12 mouse cellular contexts compared by ENCODE assay signal in genomic region chr2:36023291-36023690, GRCm38 (mm10). TPM values are rescaled to one million over a fixed set of nuclear protein-coding genes. Genes with fewer than 3 reads are reported as not detected.
DNase-seq lines count a peak whose midpoint lies in the region; ATAC-seq lines count a peak whose summit lies in the region.
"Had no signal": no experiment of that assay in that cellular context is flagged by ENCODE, and none has a peak within 500 bp of the region (broad histone marks: within the 10 kb centered on the region; RNA-seq: fewer than 3 reads in every experiment).

No protein-coding gene starts in this region.

- no peak for ATAC-seq in forebrain, embryonic 14.5 days

- no peaks in the 10 kb centered on the region for H3K9me3 ChIP-seq in forebrain, embryonic 14.5 days (replicated peaks; ENCODE audit: control insufficient read depth, low read length)
- H3K9me3 ChIP-seq: limb, embryonic 10.5 days had no signal

- no peaks in the 10 kb centered on the region for H3K36me3 ChIP-seq in forebrain, embryonic 14.5 days (ENCODE audit: control insufficient read depth, insufficient read depth, low read length)
- H3K36me3 ChIP-seq: limb, embryonic 10.5 days had no signal

- H3K4me3 ChIP-seq in forebrain, embryonic 14.5 days (ENCODE audit: low read depth, low read length) = no peak overlapping the region
- H3K4me3 ChIP-seq: limb, embryonic 10.5 days; megakaryocyte, embryonic 14.5 days had no signal

- no peaks in the 10 kb centered on the region for H3K27me3 ChIP-seq in forebrain, embryonic 14.5 days (replicated peaks; ENCODE audit: control insufficient read depth, insufficient read depth, low read length)

- no peaks in the 10 kb centered on the region for H3K4me1 ChIP-seq in forebrain, embryonic 14.5 days (ENCODE audit: control insufficient read depth, insufficient read depth, low read length)

- DNase-seq in ES-CJ7 (ENCODE audit: low read depth, low spot score) = peak; percentile 91
- peak; percentile 74 for DNase-seq in adrenal gland, adult 2 months
- DNase-seq in heart, postnatal 10 days = peak; percentile 54 to 59
- peak; percentile 67 to 77 for DNase-seq in kidney, postnatal 4 days
- no peak for DNase-seq in layer of hippocampus, postnatal 25 days (ENCODE audit: extremely low spot score in 1 of 2, low spot score in 1 of 2)
- DNase-seq in urinary bladder, postnatal 25 days (ENCODE audit: low spot score) = no peak
- DNase-seq in forebrain, embryonic 14.5 days (ENCODE audit: low spot score) = no peak
- DNase-seq: right cerebral cortex, postnatal 25 days had no signal

- intact Hi-C loops in heart, postnatal 10 days (cut with DNase I) = no loop called here

- H3K9ac ChIP-seq in forebrain, embryonic 14.5 days (ENCODE audit: low read length) = no peak overlapping the region
- H3K9ac ChIP-seq: hindbrain, embryonic 14.5 days had no signal

- WGBS in forebrain, embryonic 14.5 days = 71% methylated on average over 3 of the region's 3 CpGs

- H3K4me2 ChIP-seq in forebrain, embryonic 14.5 days (ENCODE audit: low read length) = no peak overlapping the region
- H3K4me2 ChIP-seq: hindbrain, embryonic 14.5 days had no signal

- no peak overlapping the region for H3K27ac ChIP-seq in forebrain, embryonic 14.5 days (ENCODE audit: low read depth, low read length)
- H3K27ac ChIP-seq: hindbrain, embryonic 14.5 days; limb, embryonic 10.5 days had no signal

RNA-seq across cellular contexts. Expression of gene Ndufa8, which starts 25.9 kb away (rescaled TPM):
- 100 to 1,000 TPM; 192 to 258 TPM for total RNA-seq in adrenal gland, adult 2 months (2021)
- polyA plus RNA-seq in adrenal gland, adult 2 months (2012; rRNA removed) = 42.9 and 48.8 TPM in 2 replicates
- total RNA-seq in heart, postnatal 10 days (2021) = 100 to 1,000 TPM; 550 to 581 TPM
- 100 to 1,000 TPM; 184 to 222 TPM for total RNA-seq in layer of hippocampus, postnatal 25 days (2021)
- polyA plus RNA-seq in forebrain, embryonic 14.5 days (2014; fragmentation: Nextera tagmentation; extraction: Ambion mirVana) = 283 and 287 TPM in 2 replicates

RNA-seq across cellular contexts. Expression of gene Morn5, which starts 26.0 kb away (rescaled TPM):
- not detected for total RNA-seq in adrenal gland, adult 2 months (2021)
- polyA plus RNA-seq in adrenal gland, adult 2 months (2012; rRNA removed) = 0.33 TPM in 1 of 2 replicates, not detected in the other
- total RNA-seq in heart, postnatal 10 days (2021) = not detected
- total RNA-seq in layer of hippocampus, postnatal 25 days (2021) = 1 to 10 TPM in 1 of 2 experiments, under 1 TPM in 1; 0.66 to 1.5 TPM
- polyA plus RNA-seq in forebrain, embryonic 14.5 days (2014; fragmentation: Nextera tagmentation; extraction: Ambion mirVana) = 2.6 and 3.4 TPM in 2 replicates
- total RNA-seq: common myeloid progenitor, adult 5-6 weeks had no signal

RNA-seq across cellular contexts. Expression of gene Ttll11, which starts 43.6 kb away (rescaled TPM):
- total RNA-seq in adrenal gland, adult 2 months (2021) = 1 to 10 TPM; 2.1 to 6.1 TPM
- polyA plus RNA-seq in adrenal gland, adult 2 months (2012; rRNA removed) = 3.9 and 4.0 TPM in 2 replicates
- total RNA-seq in heart, postnatal 10 days (2021) = 1 to 10 TPM; 1.8 to 2.5 TPM
- total RNA-seq in layer of hippocampus, postnatal 25 days (2021) = 10 to 100 TPM; 30.5 to 30.7 TPM
- polyA plus RNA-seq in forebrain, embryonic 14.5 days (2014; fragmentation: Nextera tagmentation; extraction: Ambion mirVana) = 2.4 and 3.1 TPM in 2 replicates

Comparison
In these comparisons a context has a peak if more than half of its experiments do, and no peak if none do; other contexts are left out.
1. DNase-seq: peak in ES-CJ7 (single experiment), adrenal gland, adult 2 months (single experiment), heart, postnatal 10 days (2 of 2) and kidney, postnatal 4 days (2 of 2); none in layer of hippocampus, postnatal 25 days (0 of 2), urinary bladder, postnatal 25 days (single experiment) and forebrain, embryonic 14.5 days (single experiment).
2. RNA of gene Ttll11, which starts 43.6 kb away (total RNA-seq): 30.5 to 30.7 TPM in layer of hippocampus, postnatal 25 days; 2.1 to 6.1 TPM in adrenal gland, adult 2 months and 1.8 to 2.5 TPM in heart, postnatal 10 days; every median in the first group is over 4 times any median in the second.